Mouse (Mus musculus): ENCODE measurements around the gene Chrdl2. TPM values are rescaled to one million over a fixed set of nuclear protein-coding genes. Genes with fewer than 3 reads are reported as not detected.
A peak's percentile ranks its signal among the peaks of the same experiment; 100 is the strongest.

Gene Chrdl2
- polyA plus RNA-seq, 1 experiment from 2014 or later = 0.10 TPM

DNA sequence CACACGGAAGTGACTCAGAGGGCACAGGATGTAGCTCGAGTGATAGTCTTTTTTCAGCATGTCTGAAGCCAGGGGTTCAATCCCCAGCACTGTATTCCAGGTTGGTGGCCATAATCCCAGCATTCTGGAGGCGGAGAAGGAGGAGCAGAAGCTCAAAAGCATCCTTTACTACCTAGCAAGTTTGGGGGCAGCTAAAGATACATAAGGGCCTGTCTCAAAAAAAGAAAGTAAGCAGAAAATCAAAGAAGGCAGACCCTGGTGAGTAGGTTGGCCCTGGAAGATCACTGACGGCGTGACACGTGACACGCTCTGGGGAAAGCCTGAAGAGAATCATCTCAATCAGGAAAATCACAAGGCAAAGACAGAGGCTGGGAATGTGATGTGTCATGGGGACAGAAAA, 12.8 kb upstream of the Chrdl2 start:
- Histone ChIP-seq H3K27me3 (ENCODE audit: control insufficient read depth, insufficient read depth, low read length) (no peaks in the 10 kb centered on the region), H3K9me3 (replicated peaks; ENCODE audit: control insufficient read depth, low read length) (no peaks in the 10 kb centered on the region), H3K9ac (ENCODE audit: low read depth, low read length) (no peak overlapping the region), H3K4me2 (no peak overlapping the region), H3K27ac (ENCODE audit: low read depth, low read length) (no peak overlapping the region), H3K4me1 (ENCODE audit: control insufficient read depth, insufficient read depth, low read length) (no peaks in the 10 kb centered on the region), H3K36me3 (ENCODE audit: control insufficient read depth, insufficient read depth, low read length) (no peaks in the 10 kb centered on the region), H3K4me3 (ENCODE audit: low read depth, low read length) (no peak overlapping the region)
- no peak for ATAC-seq (replicated peaks; ENCODE audit: insufficient number of reproducible peaks, low FRiP score, low TSS enrichment)
- WGBS (ENCODE audit: insufficient replicate concordance) = 79% methylated on average over 7 of the region's 7 CpGs

DNA sequence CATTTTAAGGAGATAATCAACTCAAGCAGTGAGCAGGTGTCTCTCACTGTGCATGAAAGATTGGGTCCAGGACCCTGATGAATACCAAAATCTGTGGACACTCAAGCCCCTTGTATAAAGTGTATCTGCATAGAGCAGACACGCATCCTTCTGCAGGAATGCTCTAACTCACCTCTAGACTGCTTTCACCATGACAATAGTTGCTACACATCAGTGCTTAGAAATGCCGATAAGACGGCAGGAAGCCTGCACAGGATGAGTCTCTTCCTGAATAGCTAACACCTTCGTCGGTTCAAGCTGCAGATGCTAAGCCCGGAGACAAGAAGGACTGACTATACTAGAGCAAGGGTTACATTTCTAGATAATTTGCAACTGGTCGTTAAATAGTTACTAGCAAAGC, 10.8 kb upstream of the Chrdl2 start:
- 57% methylated on average over 7 of the region's 7 CpGs for WGBS (ENCODE audit: insufficient replicate concordance)
- Histone ChIP-seq H3K27me3 (ENCODE audit: control insufficient read depth, insufficient read depth, low read length) (no peaks in the 10 kb centered on the region), H3K27ac (ENCODE audit: low read depth, low read length) (no peak overlapping the region), H3K9me3 (replicated peaks; ENCODE audit: control insufficient read depth, low read length) (no peaks in the 10 kb centered on the region), H3K4me3 (ENCODE audit: low read depth, low read length) (no peak overlapping the region), H3K36me3 (ENCODE audit: control insufficient read depth, insufficient read depth, low read length) (no peaks in the 10 kb centered on the region), H3K4me1 (ENCODE audit: control insufficient read depth, insufficient read depth, low read length) (no peaks in the 10 kb centered on the region), H3K9ac (ENCODE audit: low read depth, low read length) (no peak overlapping the region), H3K4me2 (no peak overlapping the region)
- no peak for ATAC-seq (replicated peaks; ENCODE audit: insufficient number of reproducible peaks, low FRiP score, low TSS enrichment)

DNA sequence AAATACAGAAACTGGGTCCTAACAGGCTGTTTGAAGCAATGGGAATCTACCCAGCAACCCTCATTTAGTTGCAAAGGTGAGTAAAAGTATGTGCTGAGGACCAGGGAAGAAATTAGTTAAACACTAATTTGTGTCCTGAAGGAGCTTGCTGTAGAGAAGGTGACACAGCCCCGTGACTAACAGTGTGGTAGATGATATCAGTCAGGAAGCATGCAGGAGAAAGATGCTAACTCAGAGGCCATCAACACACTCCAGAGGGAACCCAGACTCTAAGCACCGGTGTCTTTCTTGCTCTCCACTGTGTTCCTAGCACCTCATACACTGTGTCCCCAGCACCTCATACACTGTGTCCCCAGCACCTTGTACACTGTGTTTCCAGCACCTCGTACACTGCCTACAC, 7.3 kb upstream of the Chrdl2 start:
- Histone ChIP-seq H3K27ac (ENCODE audit: low read depth, low read length) (no peak overlapping the region), H3K4me1 (ENCODE audit: control insufficient read depth, insufficient read depth, low read length) (no peaks in the 10 kb centered on the region), H3K9ac (ENCODE audit: low read depth, low read length) (no peak overlapping the region), H3K27me3 (ENCODE audit: control insufficient read depth, insufficient read depth, low read length) (peaks cover under 1% of the 10 kb centered on the region; the same call in 1 of the 2 replicates), H3K36me3 (ENCODE audit: control insufficient read depth, insufficient read depth, low read length) (no peaks in the 10 kb centered on the region), H3K4me3 (ENCODE audit: low read depth, low read length) (no peak overlapping the region), H3K9me3 (replicated peaks; ENCODE audit: control insufficient read depth, low read length) (no peaks in the 10 kb centered on the region), H3K4me2 (no peak overlapping the region)
- WGBS (ENCODE audit: insufficient replicate concordance) = 69% methylated on average over 3 of the region's 3 CpGs
- no peak for ATAC-seq (replicated peaks; ENCODE audit: insufficient number of reproducible peaks, low FRiP score, low TSS enrichment)

DNA sequence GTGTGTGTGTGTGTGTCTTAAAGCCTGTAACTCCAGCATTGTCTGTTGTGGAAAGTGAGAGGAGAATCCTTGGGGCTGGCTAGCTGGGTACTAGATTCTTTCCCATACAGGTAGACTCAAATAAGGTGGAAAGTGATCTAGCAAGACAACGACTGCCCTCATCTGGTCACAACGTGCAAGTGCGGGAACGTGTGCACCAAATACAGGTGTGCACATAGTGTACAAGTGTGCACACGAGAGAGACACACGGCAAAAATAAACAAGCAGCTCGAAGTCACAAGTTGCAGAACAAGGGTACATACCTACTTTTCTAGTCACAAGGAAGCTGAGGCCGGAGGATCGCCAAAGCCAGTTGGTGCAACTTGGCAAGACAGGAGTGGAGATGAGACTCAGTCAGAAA, 2.2 kb upstream of the Chrdl2 start:
- H3K36me3 ChIP-seq (ENCODE audit: control insufficient read depth, insufficient read depth, low read length) = no peaks in the 10 kb centered on the region
- peaks cover 52% of the 10 kb centered on the region for H3K27me3 ChIP-seq (ENCODE audit: control insufficient read depth, insufficient read depth, low read length)
- WGBS (ENCODE audit: insufficient replicate concordance) = 49% methylated on average over 9 of the region's 9 CpGs
- H3K4me3 ChIP-seq (ENCODE audit: low read depth, low read length) = no peak overlapping the region
- no peak overlapping the region for H3K27ac ChIP-seq (ENCODE audit: low read depth, low read length)
- H3K9me3 ChIP-seq (replicated peaks; ENCODE audit: control insufficient read depth, low read length) = no peaks in the 10 kb centered on the region
- H3K4me2 ChIP-seq = no peak overlapping the region
- no peak overlapping the region for H3K9ac ChIP-seq (ENCODE audit: low read depth, low read length)
- H3K4me1 ChIP-seq (ENCODE audit: control insufficient read depth, insufficient read depth, low read length) = no peaks in the 10 kb centered on the region; the same call in 1 of the 2 replicates
- no peak for ATAC-seq (replicated peaks; ENCODE audit: insufficient number of reproducible peaks, low FRiP score, low TSS enrichment)

DNA sequence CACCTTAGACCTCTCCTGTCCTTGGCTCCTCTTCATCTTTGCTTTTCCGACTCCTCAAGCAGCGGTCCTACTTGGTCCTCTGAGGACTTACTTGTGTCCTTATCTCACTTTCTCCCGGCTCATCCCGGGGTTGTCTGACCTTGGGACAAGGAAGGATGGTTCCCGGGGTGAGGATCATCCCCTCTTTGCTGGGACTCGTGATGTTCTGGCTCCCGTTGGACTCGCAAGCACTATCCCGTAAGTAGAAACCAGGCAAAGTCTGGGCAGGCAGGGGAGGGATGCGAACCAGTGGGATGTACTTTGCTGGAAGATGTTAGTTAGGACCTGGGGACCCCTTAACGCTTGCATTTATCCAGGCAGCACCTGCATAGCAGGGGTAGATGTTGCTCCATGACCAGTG, 439 bp downstream of the Chrdl2 start:
- Histone ChIP-seq H3K9ac (ENCODE audit: low read depth, low read length) (no peak overlapping the region), H3K4me2 (peak overlapping the region; percentile 84), H3K36me3 (ENCODE audit: control insufficient read depth, insufficient read depth, low read length) (no peaks in the 10 kb centered on the region), H3K27ac (ENCODE audit: low read depth, low read length) (no peak overlapping the region), H3K4me1 (ENCODE audit: control insufficient read depth, insufficient read depth, low read length) (no peaks in the 10 kb centered on the region; the same call in 1 of the 2 replicates), H3K9me3 (replicated peaks; ENCODE audit: control insufficient read depth, low read length) (no peaks in the 10 kb centered on the region), H3K4me3 (ENCODE audit: low read depth, low read length) (peak overlapping the region; percentile 42), H3K27me3 (ENCODE audit: control insufficient read depth, insufficient read depth, low read length) (peaks cover 63% of the 10 kb centered on the region)
- 5% methylated on average over 11 of the region's 11 CpGs for WGBS (ENCODE audit: insufficient replicate concordance)
- ATAC-seq (replicated peaks; ENCODE audit: insufficient number of reproducible peaks, low FRiP score, low TSS enrichment) = no peak

DNA sequence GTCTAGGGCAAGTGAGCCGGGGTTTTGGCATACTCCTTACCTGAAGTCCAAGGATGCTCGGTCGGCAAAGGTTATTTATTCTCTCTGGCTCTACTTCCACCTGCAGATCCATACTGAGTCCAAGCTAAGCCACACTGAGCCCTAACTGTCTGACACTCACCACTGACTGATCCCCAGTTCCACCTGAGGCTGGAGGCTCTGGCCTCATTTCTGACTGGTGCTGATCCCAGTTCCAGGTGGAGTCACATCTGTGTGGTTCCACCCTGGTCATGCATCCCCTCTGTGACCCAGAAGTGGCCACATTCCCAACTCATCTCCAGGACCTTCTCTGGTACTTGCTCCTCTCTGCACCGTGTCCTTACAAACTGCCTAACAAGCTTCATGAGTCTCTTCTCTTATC, 2.8 kb downstream of the Chrdl2 start:
- Histone ChIP-seq H3K4me2 (no peak overlapping the region), H3K27me3 (ENCODE audit: control insufficient read depth, insufficient read depth, low read length) (peaks cover 62% of the 10 kb centered on the region), H3K9ac (ENCODE audit: low read depth, low read length) (no peak overlapping the region), H3K36me3 (ENCODE audit: control insufficient read depth, insufficient read depth, low read length) (no peaks in the 10 kb centered on the region), H3K27ac (ENCODE audit: low read depth, low read length) (no peak overlapping the region), H3K4me1 (ENCODE audit: control insufficient read depth, insufficient read depth, low read length) (no peaks in the 10 kb centered on the region; the same call in 1 of the 2 replicates), H3K9me3 (replicated peaks; ENCODE audit: control insufficient read depth, low read length) (no peaks in the 10 kb centered on the region), H3K4me3 (ENCODE audit: low read depth, low read length) (no peak overlapping the region)
- 80% methylated on average over 4 of the region's 4 CpGs for WGBS (ENCODE audit: insufficient replicate concordance)
- no peak for ATAC-seq (replicated peaks; ENCODE audit: insufficient number of reproducible peaks, low FRiP score, low TSS enrichment)

DNA sequence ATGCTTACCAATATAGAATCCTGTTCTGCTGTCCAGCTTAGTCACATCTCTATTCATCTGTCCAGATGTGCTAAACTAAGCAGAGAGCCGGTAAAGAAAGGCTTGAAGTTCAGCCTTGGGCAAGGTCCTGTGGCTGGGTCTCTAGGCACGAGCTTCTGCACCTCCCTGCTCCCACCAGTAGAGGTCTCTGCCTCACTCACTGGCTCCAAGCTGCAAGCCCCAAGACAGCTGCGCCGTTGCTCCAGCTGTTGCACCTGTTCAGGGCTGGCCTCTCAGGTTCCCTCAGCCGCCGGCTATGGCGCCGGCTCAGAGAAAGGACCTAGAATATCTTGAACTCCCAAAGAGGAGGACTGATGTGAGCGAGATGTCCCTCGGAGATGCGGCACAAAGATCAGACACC, 3.7 kb downstream of the Chrdl2 start:
- no peak overlapping the region for H3K4me3 ChIP-seq (ENCODE audit: low read depth, low read length)
- H3K27ac ChIP-seq (ENCODE audit: low read depth, low read length) = no peak overlapping the region
- no peaks in the 10 kb centered on the region; the same call in 1 of the 2 replicates for H3K4me1 ChIP-seq (ENCODE audit: control insufficient read depth, insufficient read depth, low read length)
- H3K36me3 ChIP-seq (ENCODE audit: control insufficient read depth, insufficient read depth, low read length) = no peaks in the 10 kb centered on the region
- H3K9ac ChIP-seq (ENCODE audit: low read depth, low read length) = no peak overlapping the region
- H3K27me3 ChIP-seq (ENCODE audit: control insufficient read depth, insufficient read depth, low read length) = peaks cover 53% of the 10 kb centered on the region
- 12% methylated on average over 11 of the region's 11 CpGs for WGBS (ENCODE audit: insufficient replicate concordance)
- H3K4me2 ChIP-seq = no peak overlapping the region
- H3K9me3 ChIP-seq (replicated peaks; ENCODE audit: control insufficient read depth, low read length) = no peaks in the 10 kb centered on the region
- no peak for ATAC-seq (replicated peaks; ENCODE audit: insufficient number of reproducible peaks, low FRiP score, low TSS enrichment)

DNA sequence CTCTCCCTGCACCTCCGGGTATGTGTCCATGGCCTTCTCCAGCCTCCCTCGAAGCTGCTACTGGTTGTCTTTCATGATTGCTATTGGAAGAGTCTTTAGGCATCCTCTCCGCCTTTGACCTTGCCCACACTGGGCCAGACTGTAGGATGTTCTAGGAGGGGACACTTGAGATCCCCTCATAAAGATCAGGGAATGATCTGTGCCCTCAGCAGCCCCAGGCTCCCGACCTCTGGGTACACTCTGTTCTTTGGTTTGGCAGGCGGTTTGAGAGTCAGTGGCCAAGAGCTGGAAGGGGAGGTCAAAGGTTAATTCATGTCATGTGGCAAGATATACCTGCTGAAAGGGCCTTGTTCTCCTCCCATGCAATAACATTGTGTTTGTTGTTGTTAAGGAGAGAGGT, 4.7 kb downstream of the Chrdl2 start:
- Histone ChIP-seq H3K27ac (ENCODE audit: low read depth, low read length) (no peak overlapping the region), H3K4me3 (ENCODE audit: low read depth, low read length) (no peak overlapping the region), H3K4me1 (ENCODE audit: control insufficient read depth, insufficient read depth, low read length) (no peaks in the 10 kb centered on the region; the same call in 1 of the 2 replicates), H3K9me3 (replicated peaks; ENCODE audit: control insufficient read depth, low read length) (no peaks in the 10 kb centered on the region), H3K4me2 (no peak overlapping the region), H3K9ac (ENCODE audit: low read depth, low read length) (no peak overlapping the region), H3K36me3 (ENCODE audit: control insufficient read depth, insufficient read depth, low read length) (no peaks in the 10 kb centered on the region), H3K27me3 (ENCODE audit: control insufficient read depth, insufficient read depth, low read length) (peaks cover 44% of the 10 kb centered on the region)
- 54% methylated on average over 5 of the region's 5 CpGs for WGBS (ENCODE audit: insufficient replicate concordance)
- no peak for ATAC-seq (replicated peaks; ENCODE audit: insufficient number of reproducible peaks, low FRiP score, low TSS enrichment)

DNA sequence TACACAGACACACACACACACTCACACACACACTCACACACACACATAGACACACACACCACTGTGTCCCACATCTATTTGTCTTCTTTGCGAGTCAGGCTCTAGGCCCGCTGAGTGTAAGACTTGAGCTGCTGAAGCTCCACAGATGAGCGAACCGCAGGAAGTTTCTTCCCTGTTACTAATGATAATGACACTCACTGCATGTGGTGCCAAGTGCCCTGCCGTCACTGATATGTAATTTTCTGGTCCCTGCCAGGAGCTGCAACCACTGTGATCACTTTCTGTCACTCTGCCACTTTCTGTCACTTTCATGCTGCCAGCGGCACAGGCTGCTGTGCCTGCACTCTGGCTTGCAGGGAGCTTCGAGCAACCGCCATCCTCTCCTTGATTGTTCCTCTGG, 6.1 kb downstream of the Chrdl2 start:
- H3K4me2 ChIP-seq = no peak overlapping the region
- H3K9me3 ChIP-seq (replicated peaks; ENCODE audit: control insufficient read depth, low read length) = no peaks in the 10 kb centered on the region
- no peaks in the 10 kb centered on the region for H3K36me3 ChIP-seq (ENCODE audit: control insufficient read depth, insufficient read depth, low read length)
- H3K4me3 ChIP-seq (ENCODE audit: low read depth, low read length) = no peak overlapping the region
- H3K27ac ChIP-seq (ENCODE audit: low read depth, low read length) = no peak overlapping the region
- WGBS (ENCODE audit: insufficient replicate concordance) = 48% methylated on average over 8 of the region's 8 CpGs
- H3K9ac ChIP-seq (ENCODE audit: low read depth, low read length) = no peak overlapping the region
- H3K27me3 ChIP-seq (ENCODE audit: control insufficient read depth, insufficient read depth, low read length) = peaks cover 32% of the 10 kb centered on the region
- no peaks in the 10 kb centered on the region for H3K4me1 ChIP-seq (ENCODE audit: control insufficient read depth, insufficient read depth, low read length)
- no peak for ATAC-seq (replicated peaks; ENCODE audit: insufficient number of reproducible peaks, low FRiP score, low TSS enrichment)
